Mouse (Mus musculus) cortical plate, adult 2 months (tissue): Measurements from ENCODE around the gene Ecsit. TPM values are rescaled to one million over a fixed set of nuclear protein-coding genes. Genes with fewer than 3 reads are reported as not detected.
A peak's percentile ranks its signal among the peaks of the same experiment; 100 is the strongest.

Experiments used
- H3K27ac ChIP-seq: fragments of 200-500 bp; 2 replicates; pipeline ENCODE4 v1.5.1; 2012; ENCODE audit warnings: low read length, control low read depth, inconsistent platforms; ENCODE audit not compliant: insufficient read depth
- H3K4me1 ChIP-seq: fragments of 200-500 bp; 2 replicates; pipeline ENCODE4 v1.6.1; 2011; ENCODE audit warnings: low read length; ENCODE audit not compliant: control insufficient read depth, insufficient read depth
- H3K4me3 ChIP-seq: fragments of 200-500 bp; 2 replicates; pipeline ENCODE4 v1.5.1; 2011; ENCODE audit warnings: mild to moderate bottlenecking, low read length, control low read depth; ENCODE audit not compliant: insufficient read depth
- CTCF ChIP-seq: fragments of 200-500 bp; IDR thresholded peaks from 2 replicates; pipeline ENCODE4 v1.5.1; 2011; ENCODE audit warnings: mild to moderate bottlenecking, control low read depth, low read length; ENCODE audit not compliant: insufficient read depth; ENCODE audit errors: extremely low read depth
- POLR2A ChIP-seq: fragments of 200-500 bp; IDR thresholded peaks from 2 replicates; pipeline ENCODE4 v1.6.1; 2011; ENCODE audit warnings: mild to moderate bottlenecking, low read length, control low read depth; ENCODE audit not compliant: insufficient read depth; ENCODE audit errors: extremely low read depth
- polyA plus RNA-seq: library from polyadenylated mRNA; depleted of rRNA; stranded (reverse); fragments of >200 nt; gene quantifications from 2 replicates; pipeline ENCODE4 v1.2.3, GENCODE M21; 2012

Gene Ecsit
- polyA plus RNA-seq, 1 experiment, result 57.4 TPM

DNA sequence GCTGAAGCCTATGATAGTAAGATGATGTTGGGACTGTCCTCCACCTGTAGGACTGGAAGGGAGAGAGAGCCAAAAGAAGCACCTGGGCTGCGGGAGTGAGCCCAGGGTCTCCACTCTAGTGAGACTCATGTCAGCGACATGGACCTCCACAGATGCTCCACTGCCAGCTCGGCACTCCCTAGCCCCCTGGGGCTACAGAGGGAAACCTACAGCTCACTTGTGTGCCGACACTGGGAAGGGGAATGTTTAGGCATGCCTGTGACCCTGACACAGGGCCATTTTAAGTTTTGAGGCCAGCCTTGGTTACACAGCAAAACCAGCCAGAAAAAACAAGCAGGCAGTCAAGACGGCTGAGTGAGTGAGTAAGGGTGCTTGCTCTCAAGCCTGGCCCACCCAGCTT lies 18.0 kb downstream of the Ecsit start:
- TF ChIP-seq CTCF (no peak), POLR2A (no peak)

DNA sequence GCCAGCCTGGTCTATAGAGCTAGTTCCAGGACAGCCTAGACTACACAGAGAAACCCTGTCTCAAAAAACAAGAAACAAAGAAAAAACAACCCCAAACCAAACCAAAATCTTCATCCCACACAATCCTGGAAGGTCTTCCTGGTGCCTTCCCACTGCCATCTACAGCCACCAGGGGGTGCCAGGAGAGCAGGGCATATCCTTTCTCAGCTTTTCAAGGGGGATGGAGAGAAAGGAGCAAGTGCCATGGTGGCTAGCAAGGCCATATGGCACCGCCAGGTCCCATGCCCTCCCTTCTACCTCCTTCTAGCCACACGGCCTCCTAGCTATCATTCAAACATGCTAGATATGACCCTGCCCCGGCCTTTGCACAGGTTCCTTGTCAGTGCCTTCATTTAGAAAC lies 18.8 kb downstream of the Ecsit start:
- Histone ChIP-seq H3K4me1 (0 out of 2 replicates have a peak, but pooled peaks cover 2% of the 10 kb centered on the region), H3K4me3 (no peak overlapping the region), H3K27ac (no peak overlapping the region)
- TF ChIP-seq CTCF (peak; percentile 74), POLR2A (no peak)

More for the DNA sequence above, 18.0 kb downstream of the Ecsit start:
- H3K4me1 ChIP-seq, result no peaks in the 10 kb centered on the region
- H3K27ac ChIP-seq, result no peak overlapping the region
- no peak overlapping the region for H3K4me3 ChIP-seq

DNA sequence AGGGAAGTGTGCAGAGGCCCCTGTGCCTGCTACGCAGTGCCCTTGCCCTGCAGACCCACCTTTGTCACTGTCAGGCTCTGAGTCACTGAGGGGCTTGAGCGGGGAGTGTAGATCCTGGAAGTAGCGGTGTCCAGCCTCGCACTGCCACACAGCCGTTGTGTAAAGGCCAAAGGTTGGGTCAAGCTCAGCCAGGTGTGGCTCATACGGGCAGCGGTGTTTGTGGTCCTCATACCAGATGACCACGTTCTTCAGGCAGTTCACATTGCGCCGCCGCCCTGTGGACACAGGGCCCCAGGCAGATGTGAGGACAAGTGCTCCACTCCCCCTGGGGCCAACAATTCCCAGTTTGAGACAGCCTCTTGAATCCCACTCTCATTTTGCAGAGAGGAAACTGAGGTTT lies 19.6 kb downstream of the Ecsit start:
- H3K27ac ChIP-seq, result no peak overlapping the region
- no peak for TF ChIP-seq POLR2A
- no peak for TF ChIP-seq CTCF
- H3K4me1 ChIP-seq, result 0 out of 2 replicates have a peak, but pooled peaks cover 2% of the 10 kb centered on the region
- H3K4me3 ChIP-seq, result no peak overlapping the region

DNA sequence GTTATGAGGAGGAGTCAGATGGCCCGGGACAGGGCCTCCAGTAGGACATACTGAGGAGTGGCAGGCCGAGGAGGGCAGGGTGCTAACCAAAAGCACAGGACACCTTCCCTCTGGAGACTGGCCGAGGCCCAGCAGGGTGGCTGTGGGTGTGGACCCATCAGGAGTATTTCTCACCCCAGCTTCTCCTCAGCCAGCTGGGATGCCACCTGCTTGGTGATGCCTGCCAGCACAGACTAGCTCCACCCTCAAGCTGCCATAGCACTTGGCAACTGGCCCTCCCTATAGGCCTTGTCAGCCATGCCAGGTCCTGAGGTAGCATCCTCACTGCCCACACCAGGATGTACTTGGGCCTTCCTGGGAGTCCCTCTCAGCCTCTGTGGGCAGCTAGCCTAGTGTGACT lies 20.9 kb downstream of the Ecsit start:
- Histone ChIP-seq H3K27ac (no peak overlapping the region), H3K4me3 (no peak overlapping the region), H3K4me1 (0 out of 2 replicates have a peak, but pooled peaks cover 2% of the 10 kb centered on the region)
- no peak for TF ChIP-seq POLR2A
- no peak for TF ChIP-seq CTCF

DNA sequence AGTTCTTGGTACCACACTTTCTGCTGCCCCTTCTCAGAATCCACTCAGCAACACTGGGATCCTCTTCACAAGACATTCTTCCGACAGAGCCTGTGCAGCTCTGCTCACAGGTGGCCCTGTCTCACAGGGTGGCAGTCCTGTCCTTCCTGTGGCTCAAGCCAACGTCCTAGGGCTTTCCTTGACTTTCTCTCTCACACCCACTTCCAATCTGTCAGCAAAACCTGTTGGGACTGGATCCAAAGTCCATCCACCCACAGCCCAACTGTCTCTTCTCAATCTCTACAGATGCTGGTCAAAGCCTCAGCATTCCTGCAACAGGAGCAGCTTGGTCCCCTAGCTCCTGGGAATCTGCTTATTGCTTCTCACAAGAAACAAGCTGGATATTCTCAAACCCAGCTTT lies 23.9 kb downstream of the Ecsit start:
- TF ChIP-seq CTCF (no peak), POLR2A (no peak)
- no peak overlapping the region for H3K27ac ChIP-seq
- 0 out of 2 replicates have a peak, but pooled peaks cover 2% of the 10 kb centered on the region for H3K4me1 ChIP-seq
- no peak overlapping the region for H3K4me3 ChIP-seq

DNA sequence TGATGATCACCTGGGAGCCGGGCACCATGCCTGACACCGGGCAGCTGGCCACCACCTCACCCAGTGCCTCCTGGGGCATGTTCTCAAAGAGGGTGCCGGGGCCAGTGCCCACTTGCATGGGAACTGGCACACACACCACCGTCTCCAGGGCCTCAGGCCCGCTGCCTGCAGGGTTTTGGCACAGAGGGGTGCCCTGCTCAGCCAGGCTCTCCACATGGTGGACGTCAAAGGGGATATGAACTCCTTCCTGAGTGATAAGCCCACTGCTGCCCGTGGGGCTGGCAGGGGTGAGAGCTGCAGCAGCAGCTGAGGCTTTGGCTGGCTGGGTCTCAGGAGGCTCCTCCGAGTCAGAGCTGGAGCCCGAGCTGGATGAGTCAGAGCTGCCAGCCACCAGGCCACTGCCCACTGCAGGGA lies 27.2 kb downstream of the Ecsit start:
- H3K27ac ChIP-seq, result no peak overlapping the region
- H3K4me1 ChIP-seq, result 0 out of 2 replicates have a peak, but pooled peaks cover 2% of the 10 kb centered on the region
- no peak overlapping the region for H3K4me3 ChIP-seq
- no peak for TF ChIP-seq CTCF
- TF ChIP-seq POLR2A, result no peak

DNA sequence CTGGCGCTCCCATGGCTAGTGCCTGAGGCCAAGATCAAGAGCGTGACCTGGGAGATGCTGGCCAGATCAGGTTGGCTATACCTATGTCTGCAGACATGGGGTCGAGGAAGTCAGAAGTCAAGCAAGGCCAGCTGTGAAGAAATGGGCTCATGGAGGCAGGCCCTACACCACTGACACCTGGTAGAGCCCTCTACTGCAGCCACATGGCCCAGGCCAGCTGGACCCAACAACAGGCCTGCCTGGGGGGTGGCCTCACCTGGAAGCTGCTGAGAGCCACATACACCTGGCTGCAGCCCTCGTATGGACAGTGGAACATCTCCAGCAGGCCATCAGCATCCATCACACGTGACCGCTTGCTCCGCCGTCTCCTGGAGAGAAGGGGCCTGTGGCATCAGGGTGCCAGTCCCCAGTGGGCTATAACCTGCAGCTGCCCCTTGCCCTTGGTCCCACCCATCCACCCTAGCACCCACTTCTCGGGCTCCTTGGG lies 28.2 kb downstream of the Ecsit start:
- TF ChIP-seq CTCF, result no peak
- TF ChIP-seq POLR2A, result no peak
- no peak overlapping the region for H3K4me3 ChIP-seq
- H3K27ac ChIP-seq, result no peak overlapping the region
- H3K4me1 ChIP-seq, result 0 out of 2 replicates have a peak, but pooled peaks cover 2% of the 10 kb centered on the region

DNA sequence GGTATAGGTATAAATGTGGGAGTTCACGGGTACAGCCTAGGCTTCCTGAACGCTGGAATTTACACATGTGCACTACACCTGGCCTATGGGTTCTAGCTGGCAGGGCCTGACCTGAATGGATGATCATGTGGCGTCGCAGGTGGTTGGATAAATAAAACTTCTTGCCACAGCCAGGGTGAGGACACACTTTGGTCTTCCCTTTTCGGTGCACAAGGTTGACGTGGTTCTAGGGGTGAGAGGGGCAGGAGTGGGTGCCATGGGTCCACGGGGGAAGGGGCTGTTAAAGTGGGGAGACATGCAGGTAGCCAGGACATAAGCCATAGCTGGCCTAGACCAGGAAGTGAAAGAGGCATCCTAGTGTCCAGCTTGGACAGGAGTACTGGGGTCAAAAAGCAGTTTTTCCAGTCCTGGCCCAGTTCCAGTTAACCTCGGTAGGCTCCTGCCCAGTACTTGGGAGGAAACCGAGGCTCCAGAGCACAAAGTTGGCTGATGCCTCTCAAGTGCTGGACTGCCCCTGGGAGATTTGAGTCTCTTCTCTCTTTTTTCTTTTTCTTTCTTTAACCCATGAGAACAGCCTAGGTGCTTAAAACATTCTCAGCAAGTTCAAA lies 28.8 kb downstream of the Ecsit start:
- no peak for TF ChIP-seq POLR2A
- no peak for TF ChIP-seq CTCF
- H3K4me1 ChIP-seq, result no peaks in the 10 kb centered on the region
- no peak overlapping the region for H3K4me3 ChIP-seq
- H3K27ac ChIP-seq, result no peak overlapping the region

DNA sequence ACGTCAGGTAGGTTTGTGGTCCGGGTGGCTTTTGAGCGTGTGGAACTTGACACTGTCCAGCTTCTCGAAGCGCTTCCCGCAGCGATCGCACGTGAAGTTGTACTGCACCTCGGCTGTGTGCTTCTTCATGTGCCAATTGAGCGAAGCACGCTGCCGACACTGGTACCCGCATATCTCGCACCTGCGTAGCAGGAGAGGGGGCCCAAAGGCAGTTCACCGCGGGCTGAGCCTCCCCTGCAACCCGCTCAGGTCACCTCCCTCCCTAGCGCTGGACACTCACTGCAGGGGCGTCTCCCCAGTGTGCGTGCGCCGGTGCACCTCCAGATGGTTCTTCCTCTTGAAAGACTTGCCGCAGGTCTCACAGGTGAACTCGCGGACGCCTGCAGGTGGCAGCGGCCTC lies 29.5 kb downstream of the Ecsit start:
- no peak overlapping the region for H3K4me3 ChIP-seq
- TF ChIP-seq CTCF (no peak), POLR2A (no peak)
- H3K4me1 ChIP-seq, result no peaks in the 10 kb centered on the region
- H3K27ac ChIP-seq, result no peak overlapping the region

DNA sequence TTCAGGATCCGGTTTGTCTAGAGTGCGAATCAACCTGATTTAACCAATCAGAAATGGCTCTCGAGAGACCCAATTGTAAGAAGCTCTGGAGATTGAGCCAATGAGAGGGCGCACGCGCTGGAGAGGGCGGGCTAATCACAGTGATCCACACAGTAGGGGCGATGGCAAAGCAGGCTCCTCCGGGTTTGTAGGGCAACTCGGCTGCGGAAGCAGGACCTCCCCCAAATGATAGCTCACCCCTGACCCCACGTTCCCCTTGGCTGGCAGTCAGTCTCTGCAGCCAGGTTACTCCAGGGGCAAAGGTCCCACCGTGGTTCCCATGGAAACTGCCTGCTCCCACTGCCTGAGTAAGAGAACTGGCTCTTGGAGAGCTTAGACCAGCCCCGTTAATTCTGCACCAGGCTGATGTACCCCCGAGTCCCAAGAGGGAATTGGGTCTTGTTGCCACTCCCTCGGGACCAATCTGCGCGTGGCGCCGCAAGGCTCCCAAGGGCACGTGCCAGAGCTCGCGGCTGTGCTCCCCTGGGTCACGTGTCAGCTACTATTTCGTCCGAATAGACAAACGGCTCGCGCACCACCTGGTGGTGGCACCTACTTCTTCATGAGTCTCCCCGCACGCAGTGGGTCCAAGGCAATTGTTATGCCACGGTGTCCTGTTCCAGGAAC lies 30.7 kb downstream of the Ecsit start:
- Histone ChIP-seq H3K4me3 (no peak overlapping the region; the same call in 1 of the 2 replicates), H3K27ac (no peak overlapping the region), H3K4me1 (no peaks in the 10 kb centered on the region)
- TF ChIP-seq CTCF (peak; percentile 55), POLR2A (no peak; the same call in 1 of the 2 replicates)
